Mouse (Mus musculus) forebrain, embryonic 16.5 days (tissue): Measurements from ENCODE around the gene Pakap. TPM values are rescaled to one million over a fixed set of nuclear protein-coding genes. Genes with fewer than 3 reads are reported as not detected.

ENCODE experiments used
- ATAC-seq: fragments of 200-750 bp; cut with Nextera tagmentation; 2 replicates; pipeline ENCODE4 v1.8.0; 2017; ENCODE audit warnings: mild to moderate bottlenecking, moderate library complexity
- H3K27ac ChIP-seq: fragments of 300-500 bp; sonication (generic); 2 replicates; pipeline ENCODE4 v1.5.1; 2014; ENCODE audit warnings: low read length, control low read depth
- H3K27me3 ChIP-seq: fragments of 300-500 bp; sonication (generic); replicated peaks from 2 replicates; pipeline ENCODE4 v1.6.1; 2014; ENCODE audit warnings: low read length; ENCODE audit not compliant: control insufficient read depth, insufficient read depth
- H3K36me3 ChIP-seq: fragments of 300-500 bp; sonication (generic); 2 replicates; pipeline ENCODE4 v1.6.1; 2014; ENCODE audit not compliant: control insufficient read depth, insufficient read depth
- H3K4me1 ChIP-seq: fragments of 300-500 bp; sonication (generic); replicated peaks from 2 replicates; pipeline ENCODE4 v1.6.1; 2014; ENCODE audit warnings: low read length; ENCODE audit not compliant: control insufficient read depth, insufficient read depth
- H3K4me2 ChIP-seq: fragments of 300-500 bp; sonication (generic); 2 replicates; pipeline ENCODE4 v1.6.1; 2014; ENCODE audit warnings: mild to moderate bottlenecking, low read length, control low read depth
- H3K4me3 ChIP-seq: fragments of 300-500 bp; sonication (generic); replicated peaks from 2 replicates; pipeline ENCODE4 v1.5.1; 2014; ENCODE audit warnings: mild to moderate bottlenecking, low read length, control low read depth
- H3K9ac ChIP-seq: fragments of 300-500 bp; sonication (generic); replicated peaks from 2 replicates; pipeline ENCODE4 v1.6.1; 2014; ENCODE audit warnings: low read depth, low read length, control low read depth
- H3K9me3 ChIP-seq: fragments of 300-500 bp; sonication (generic); 2 replicates; pipeline ENCODE4 v1.6.1; 2016; ENCODE audit warnings: low read length; ENCODE audit not compliant: control insufficient read depth
- WGBS: fragments of 180-500 bp; shearing (Covaris S2); extraction: QIAGEN DNeasy Blood & Tissue Kit; methylation state at CpG from one replicate; pipeline ENCODE4 v1.1.7; 2014; 5-methylcytosine and 5-hydroxymethylcytosine counted together
- polyA plus RNA-seq: library from polyadenylated mRNA; unstranded; fragments of >200 nt; fragmentation: Nextera tagmentation; extraction: Ambion mirVana; gene quantifications from 2 replicates; pipeline ENCODE4 v1.2.1, GENCODE M21; 2015

Gene Pakap
- polyA plus RNA-seq, 1 experiment from 2014 or later = 6.4 TPM

DNA sequence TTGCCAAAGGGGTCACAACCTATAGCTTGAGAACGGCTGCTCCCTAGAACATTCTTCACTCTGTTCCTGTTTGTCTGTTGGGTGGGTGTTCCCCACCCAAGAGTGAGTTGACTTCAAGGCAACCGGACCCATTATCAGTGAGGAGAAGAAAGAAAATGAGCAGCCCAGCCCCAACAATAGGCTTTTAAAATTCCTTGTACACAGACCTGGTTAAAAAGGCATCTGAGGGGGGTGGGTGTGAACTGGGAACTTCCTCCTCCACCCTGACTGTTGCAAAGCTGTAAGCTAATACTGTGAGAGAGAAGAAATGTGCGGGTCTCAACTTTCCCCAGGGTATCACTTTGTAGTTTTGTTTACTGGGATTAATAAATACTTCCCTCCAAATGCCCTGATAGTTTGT, 226.6 kb downstream of the Pakap start:
- no peak for ATAC-seq
- H3K4me3 ChIP-seq = no peak overlapping the region
- no peaks in the 10 kb centered on the region for H3K27me3 ChIP-seq
- H3K4me2 ChIP-seq = no peak overlapping the region
- no peaks in the 10 kb centered on the region for H3K9me3 ChIP-seq
- WGBS = 28% methylated on average over 3 of the region's 3 CpGs
- no peak overlapping the region for H3K27ac ChIP-seq
- H3K9ac ChIP-seq = no peak overlapping the region
- H3K4me1 ChIP-seq = no peaks in the 10 kb centered on the region
- no peaks in the 10 kb centered on the region for H3K36me3 ChIP-seq

DNA sequence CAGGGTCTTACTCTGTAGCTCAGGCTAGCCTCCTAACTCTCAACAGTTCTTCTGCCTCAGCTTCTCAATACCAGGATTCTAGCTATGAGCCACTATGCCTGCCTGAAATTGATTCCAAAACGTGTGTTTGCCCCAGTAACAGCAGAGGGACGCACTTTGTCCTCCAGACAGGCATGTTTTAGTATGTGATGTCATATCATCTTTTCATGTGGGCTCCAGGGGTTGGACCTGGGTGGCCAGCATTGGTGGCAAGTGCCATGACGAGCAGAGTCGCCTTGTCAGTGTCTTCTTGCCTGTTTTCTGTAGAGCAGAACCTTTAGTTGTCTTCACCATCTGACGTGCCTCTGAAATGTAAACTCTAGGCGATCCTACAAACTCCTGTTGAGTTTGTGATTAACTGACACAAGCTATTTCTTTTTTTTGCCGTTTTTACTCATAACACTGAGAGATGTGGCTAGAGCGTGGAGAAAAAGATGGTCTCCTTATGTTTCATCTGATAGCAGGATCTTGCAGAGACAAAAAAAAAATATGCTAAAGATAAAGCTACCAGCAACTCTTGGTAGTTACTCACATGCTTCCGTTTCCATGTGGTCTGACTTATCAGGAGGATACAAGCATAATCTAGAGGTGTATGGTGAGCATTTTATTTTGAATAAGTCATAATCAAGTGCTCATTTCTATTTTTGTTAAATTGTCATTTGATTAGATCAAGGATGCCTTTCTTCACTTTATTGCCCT, 229.7 kb downstream of the Pakap start:
- H3K4me2 ChIP-seq = no peak overlapping the region
- no peaks in the 10 kb centered on the region for H3K27me3 ChIP-seq
- no peaks in the 10 kb centered on the region for H3K36me3 ChIP-seq
- H3K9ac ChIP-seq = no peak overlapping the region
- H3K4me3 ChIP-seq = no peak overlapping the region
- no peaks in the 10 kb centered on the region for H3K4me1 ChIP-seq
- WGBS = 84% methylated on average over 9 of the region's 9 CpGs
- H3K9me3 ChIP-seq = no peaks in the 10 kb centered on the region
- ATAC-seq = no peak
- H3K27ac ChIP-seq = no peak overlapping the region

DNA sequence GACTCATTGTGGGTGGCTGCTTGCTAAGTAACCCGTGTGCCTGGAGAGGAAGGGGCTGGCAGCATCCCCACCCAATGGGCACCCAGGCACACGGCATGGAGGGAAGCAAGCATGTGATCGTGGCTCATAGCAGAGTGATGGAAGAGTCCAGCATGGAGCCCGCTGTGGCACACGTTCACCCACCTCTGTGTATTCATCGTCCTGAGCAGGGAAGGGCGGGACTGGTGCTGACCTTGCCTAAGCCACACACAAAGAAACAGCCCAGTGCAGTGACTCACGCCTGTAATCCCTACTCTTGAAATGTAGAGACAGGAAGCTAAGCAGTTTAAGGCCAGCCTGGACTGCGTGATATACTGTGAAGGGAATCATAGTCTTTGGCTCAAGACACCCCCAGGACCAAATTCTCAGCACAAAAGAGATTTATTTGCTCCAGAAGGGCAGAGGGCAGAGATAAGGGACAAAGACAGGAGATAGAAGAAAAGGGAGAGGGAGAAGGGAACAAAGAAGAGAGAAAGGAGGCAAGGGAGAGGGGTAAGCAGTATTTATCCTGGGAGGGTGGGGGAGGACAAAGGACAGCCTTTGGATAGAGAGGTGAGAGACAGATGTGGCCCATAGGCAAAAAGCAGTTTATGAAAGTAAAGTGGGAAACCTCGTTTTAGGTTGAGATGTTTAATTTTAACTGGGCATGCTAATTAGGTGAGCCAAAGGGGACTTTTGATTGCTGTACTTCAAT, 230.5 kb downstream of the Pakap start:
- Histone ChIP-seq H3K36me3 (no peaks in the 10 kb centered on the region), H3K27me3 (no peaks in the 10 kb centered on the region), H3K4me3 (no peak overlapping the region), H3K9ac (no peak overlapping the region), H3K4me1 (no peaks in the 10 kb centered on the region), H3K4me2 (no peak overlapping the region), H3K27ac (no peak overlapping the region), H3K9me3 (no peaks in the 10 kb centered on the region)
- WGBS = 11% methylated on average over 10 of the region's 10 CpGs
- no peak for ATAC-seq

DNA sequence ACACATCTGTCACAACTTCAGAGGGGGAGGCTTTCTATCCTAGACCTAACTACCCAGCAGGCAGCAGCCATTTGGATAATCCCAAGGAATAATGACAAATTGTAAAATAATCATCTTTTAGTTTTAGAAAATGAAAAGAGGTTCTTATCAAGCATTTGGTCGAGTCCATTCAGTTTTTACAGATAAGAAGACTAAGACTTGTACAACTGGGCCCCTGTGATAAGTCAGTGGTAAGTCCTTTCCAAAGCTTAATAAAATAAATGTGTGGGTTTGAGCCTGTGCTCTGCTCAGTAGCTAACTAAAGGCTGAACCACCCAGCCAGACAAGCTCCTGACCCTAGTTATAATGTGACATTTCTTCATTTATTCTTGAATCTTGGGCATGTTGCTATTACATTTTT, 231.3 kb downstream of the Pakap start:
- Histone ChIP-seq H3K36me3 (no peaks in the 10 kb centered on the region), H3K4me3 (no peak overlapping the region), H3K27me3 (no peaks in the 10 kb centered on the region), H3K4me1 (no peaks in the 10 kb centered on the region), H3K27ac (no peak overlapping the region), H3K9ac (no peak overlapping the region), H3K9me3 (no peaks in the 10 kb centered on the region), H3K4me2 (no peak overlapping the region)
- no peak for ATAC-seq
- 70% methylated on average over 1 of the region's 1 CpGs for WGBS

DNA sequence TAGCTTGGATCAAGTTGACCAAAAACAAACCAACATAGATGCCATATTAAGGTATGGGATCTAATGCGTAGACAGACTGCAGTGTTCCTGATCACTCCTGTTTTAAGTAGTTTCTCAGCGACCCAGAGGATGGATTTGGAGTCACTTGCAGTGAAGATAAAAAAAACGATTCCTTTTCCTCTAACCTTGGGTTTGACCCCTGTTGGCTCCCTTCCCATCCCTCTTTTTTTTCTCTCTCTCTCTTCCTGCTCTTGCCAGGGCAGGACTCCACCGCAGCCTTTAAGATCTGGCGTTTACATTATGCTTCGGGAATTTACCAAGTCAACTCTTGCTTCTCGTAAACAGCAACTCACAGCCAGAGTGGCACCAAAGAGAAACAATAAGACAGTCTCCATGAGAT, 233.3 kb downstream of the Pakap start:
- no peak overlapping the region for H3K27ac ChIP-seq
- no peak overlapping the region for H3K4me3 ChIP-seq
- no peaks in the 10 kb centered on the region for H3K36me3 ChIP-seq
- H3K9ac ChIP-seq = no peak overlapping the region
- ATAC-seq = no peak
- H3K9me3 ChIP-seq = no peaks in the 10 kb centered on the region
- 86% methylated on average over 7 of the region's 7 CpGs for WGBS
- no peak overlapping the region for H3K4me2 ChIP-seq
- H3K27me3 ChIP-seq = no peaks in the 10 kb centered on the region
- H3K4me1 ChIP-seq = no peaks in the 10 kb centered on the region

DNA sequence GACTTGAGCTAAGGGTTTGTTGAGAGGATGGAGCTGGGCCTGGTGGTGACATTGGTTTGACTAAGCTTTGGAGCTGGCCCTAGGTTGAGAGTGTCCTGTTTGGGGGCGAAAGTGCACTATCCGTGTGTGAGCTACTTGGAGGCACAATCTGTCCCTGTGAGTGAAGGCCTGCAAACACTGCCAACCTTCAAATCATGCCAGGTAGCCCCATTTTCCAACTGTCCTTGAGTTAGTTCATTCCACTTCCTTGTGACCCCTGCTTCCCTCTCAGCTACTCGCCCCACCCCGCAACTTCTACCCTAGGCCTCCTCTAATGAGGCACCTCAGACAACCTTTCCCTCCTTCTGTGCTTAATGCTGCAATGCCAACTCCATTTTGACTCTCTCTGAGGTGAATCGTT, 234.0 kb downstream of the Pakap start:
- no peak overlapping the region for H3K27ac ChIP-seq
- no peaks in the 10 kb centered on the region for H3K9me3 ChIP-seq
- WGBS = 89% methylated on average over 5 of the region's 5 CpGs
- no peak overlapping the region for H3K4me2 ChIP-seq
- no peak overlapping the region for H3K9ac ChIP-seq
- no peaks in the 10 kb centered on the region for H3K36me3 ChIP-seq
- ATAC-seq = no peak
- H3K4me1 ChIP-seq = no peaks in the 10 kb centered on the region
- H3K4me3 ChIP-seq = no peak overlapping the region
- no peaks in the 10 kb centered on the region for H3K27me3 ChIP-seq

DNA sequence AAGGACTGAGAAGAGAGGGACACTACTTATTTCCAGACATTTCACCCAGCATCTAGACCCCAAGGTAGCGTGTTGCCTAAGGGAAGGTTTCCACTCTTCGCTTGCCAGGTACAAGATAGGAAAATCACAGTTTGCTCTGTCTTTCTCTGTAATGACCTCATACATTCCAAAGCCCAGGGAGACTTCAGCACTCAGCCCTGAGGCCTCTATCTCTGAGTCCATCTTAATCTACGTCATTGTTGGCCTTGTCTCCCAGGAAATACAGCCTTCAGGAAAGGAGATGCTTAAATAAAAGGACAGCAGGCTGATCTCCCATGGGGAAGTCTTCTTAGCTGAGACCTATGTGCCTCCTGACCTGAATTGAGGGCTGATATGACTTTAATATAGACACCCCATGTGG, 234.4 kb downstream of the Pakap start:
- no peak overlapping the region for H3K27ac ChIP-seq
- no peak overlapping the region for H3K4me2 ChIP-seq
- 90% methylated on average over 3 of the region's 3 CpGs for WGBS
- no peak for ATAC-seq
- no peak overlapping the region for H3K4me3 ChIP-seq
- no peaks in the 10 kb centered on the region for H3K27me3 ChIP-seq
- H3K9ac ChIP-seq = no peak overlapping the region
- H3K9me3 ChIP-seq = no peaks in the 10 kb centered on the region
- H3K36me3 ChIP-seq = no peaks in the 10 kb centered on the region
- H3K4me1 ChIP-seq = no peaks in the 10 kb centered on the region

DNA sequence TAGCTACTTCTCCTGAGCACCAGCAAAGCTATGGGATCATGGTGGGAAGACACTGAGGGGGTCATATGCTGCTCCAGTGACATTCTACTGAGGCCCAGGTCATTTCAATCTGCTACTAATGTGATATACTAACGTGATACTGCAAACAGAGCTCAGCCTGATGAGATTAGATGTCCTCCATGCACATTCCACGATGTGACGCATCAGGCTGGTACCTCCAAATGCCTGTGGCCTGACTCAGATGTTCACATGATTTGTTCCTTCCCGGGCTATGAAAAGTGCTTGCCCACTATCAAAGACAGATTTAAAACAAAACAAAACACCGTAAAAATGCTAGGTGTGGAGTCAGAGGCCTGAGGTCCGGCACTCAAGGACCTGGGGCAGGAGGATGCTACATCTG, 236.9 kb downstream of the Pakap start:
- H3K27me3 ChIP-seq = no peaks in the 10 kb centered on the region
- H3K9ac ChIP-seq = no peak overlapping the region
- whole genome bisulfite sequencing = 89% methylated on average over 6 of the region's 6 CpGs

DNA sequence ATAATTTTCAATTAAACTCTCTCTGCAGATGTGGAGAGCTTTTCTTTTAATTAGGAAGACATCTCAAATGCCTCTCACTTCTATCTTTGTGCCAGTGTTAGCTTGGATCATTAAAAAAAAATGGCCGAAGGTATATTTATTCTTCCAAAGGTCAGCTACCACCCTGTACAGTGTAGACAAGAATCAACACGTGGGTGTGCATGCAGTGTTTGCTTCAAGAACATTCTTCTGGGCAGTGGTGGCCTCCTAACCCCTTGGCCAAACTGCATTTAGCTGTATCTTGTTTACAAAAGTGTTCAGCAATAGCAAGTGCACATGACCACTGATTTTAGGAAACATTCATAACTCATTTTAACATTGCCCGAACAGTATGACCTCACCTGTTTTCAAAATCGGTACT, 241.5 kb downstream of the Pakap start:
- Histone ChIP-seq H3K4me1 (no peaks in the 10 kb centered on the region), H3K9me3 (no peaks in the 10 kb centered on the region)
- no peak for ATAC-seq

More for the DNA sequence above, 236.9 kb downstream of the Pakap start:
- no peak overlapping the region for H3K27ac ChIP-seq
- H3K9me3 ChIP-seq = no peaks in the 10 kb centered on the region
- no peak overlapping the region for H3K4me2 ChIP-seq
- H3K36me3 ChIP-seq = no peaks in the 10 kb centered on the region
- ATAC-seq = no peak
- no peaks in the 10 kb centered on the region for H3K4me1 ChIP-seq
- no peak overlapping the region for H3K4me3 ChIP-seq

More for the DNA sequence above, 241.5 kb downstream of the Pakap start:
- no peaks in the 10 kb centered on the region for H3K36me3 ChIP-seq
- no peak overlapping the region for H3K9ac ChIP-seq
- WGBS = 88% methylated on average over 4 of the region's 4 CpGs
- no peak overlapping the region for H3K4me3 ChIP-seq
- H3K27ac ChIP-seq = no peak overlapping the region
- no peaks in the 10 kb centered on the region for H3K27me3 ChIP-seq
- H3K4me2 ChIP-seq = no peak overlapping the region
